Mouse (Mus musculus): ENCODE measurements around the gene Rcbtb1. TPM values are rescaled to one million over a fixed set of nuclear protein-coding genes. Genes with fewer than 3 reads are reported as not detected.
"Not testable (repeated sequence)": the region's sequence is repeated elsewhere in the genome, so short reads cannot be mapped to it uniquely, and the experiment has no call there.

Rcbtb1 gene
- polyA plus RNA-seq, 1 experiment from 2014 or later, result 79.1 TPM

GRCm38 (mm10) chr14:59250350-59250749 is 49.3 kb downstream of the Rcbtb1 start:
- H3K4me3 ChIP-seq (replicated peaks; ENCODE audit: low read length); H3K4me2 ChIP-seq (ENCODE audit: low read length); H3K9me3 ChIP-seq (ENCODE audit: control insufficient read depth, low read length); H3K4me1 ChIP-seq (replicated peaks; ENCODE audit: control insufficient read depth, insufficient read depth, low read length); ATAC-seq; H3K9ac ChIP-seq (replicated peaks; ENCODE audit: low read depth, low read length); H3K27me3 ChIP-seq (replicated peaks; ENCODE audit: control insufficient read depth, insufficient read depth, low read length); H3K36me3 ChIP-seq (ENCODE audit: control insufficient read depth, insufficient read depth); H3K27ac ChIP-seq (ENCODE audit: low read length): not testable (repeated sequence)
- WGBS, result 78% methylated on average over 5 of the region's 5 CpGs

GRCm38 (mm10) chr14:59255861-59256260 is 54.9 kb downstream of the Rcbtb1 start:
- H3K4me2 ChIP-seq (ENCODE audit: low read length); H3K9me3 ChIP-seq (ENCODE audit: control insufficient read depth, low read length); ATAC-seq; H3K36me3 ChIP-seq (ENCODE audit: control insufficient read depth, insufficient read depth); H3K4me1 ChIP-seq (replicated peaks; ENCODE audit: control insufficient read depth, insufficient read depth, low read length); H3K27ac ChIP-seq (ENCODE audit: low read length); H3K4me3 ChIP-seq (replicated peaks; ENCODE audit: low read length); H3K27me3 ChIP-seq (replicated peaks; ENCODE audit: control insufficient read depth, insufficient read depth, low read length); H3K9ac ChIP-seq (replicated peaks; ENCODE audit: low read depth, low read length): not testable (repeated sequence)
- 92% methylated on average over 1 of the region's 1 CpGs for WGBS

GRCm38 (mm10) chr14:59260056-59260455 is 59.0 kb downstream of the Rcbtb1 start, which contains the start of gene Gm6904:
Gene Gm6904, minus strand, starts transcription at chr14:59260216.
- no peak for ATAC-seq
- Histone ChIP-seq H3K36me3 (ENCODE audit: control insufficient read depth, insufficient read depth) (no peaks in the 10 kb centered on the region), H3K4me3 (replicated peaks; ENCODE audit: low read length) (no peak within 1 kb of the TSS), H3K9ac (replicated peaks; ENCODE audit: low read depth, low read length) (no peak within 1 kb of the TSS), H3K27ac (ENCODE audit: low read length) (no peak within 1 kb of the TSS), H3K4me1 (replicated peaks; ENCODE audit: control insufficient read depth, insufficient read depth, low read length) (no peaks in the 10 kb centered on the region), H3K27me3 (replicated peaks; ENCODE audit: control insufficient read depth, insufficient read depth, low read length) (no peaks in the 10 kb centered on the region), H3K4me2 (ENCODE audit: low read length) (no peak within 1 kb of the TSS), H3K9me3 (ENCODE audit: control insufficient read depth, low read length) (no peaks in the 10 kb centered on the region)
- 83% methylated on average over 3 of the region's 3 CpGs for WGBS

- not testable (repeated sequence) for H3K4me2 ChIP-seq (ENCODE audit: low read length); H3K4me3 ChIP-seq (replicated peaks; ENCODE audit: low read length); H3K9me3 ChIP-seq (ENCODE audit: control insufficient read depth, low read length); H3K4me1 ChIP-seq (replicated peaks; ENCODE audit: control insufficient read depth, insufficient read depth, low read length); ATAC-seq; H3K9ac ChIP-seq (replicated peaks; ENCODE audit: low read depth, low read length); H3K27ac ChIP-seq (ENCODE audit: low read length); H3K36me3 ChIP-seq (ENCODE audit: control insufficient read depth, insufficient read depth); H3K27me3 ChIP-seq (replicated peaks; ENCODE audit: control insufficient read depth, insufficient read depth, low read length)
- 85% methylated on average over 4 of the region's 4 CpGs for WGBS
Measured at GRCm38 (mm10) chr14:59274961-59275360, 74.0 kb downstream of the Rcbtb1 start.

Other genes starting within 250 kb of the Rcbtb1 start
- gene 1700129C05Rik, start 58.3 kb upstream of the Rcbtb1 start, polyA plus RNA-seq (2015; fragmentation: Nextera tagmentation; extraction: Ambion mirVana), result not detected in 2 replicates
- gene Gm5142, start 22.5 kb upstream of the Rcbtb1 start, polyA plus RNA-seq (2015; fragmentation: Nextera tagmentation; extraction: Ambion mirVana), result not detected in 2 replicates
- not detected in 2 replicates for gene Gm6904, start 59.0 kb downstream of the Rcbtb1 start, polyA plus RNA-seq (2015; fragmentation: Nextera tagmentation; extraction: Ambion mirVana)
- gene Phf11a, start 96.3 kb downstream of the Rcbtb1 start, polyA plus RNA-seq (2015; fragmentation: Nextera tagmentation; extraction: Ambion mirVana), result not detected in 2 replicates
- gene Phf11b, start 140.1 kb downstream of the Rcbtb1 start, polyA plus RNA-seq (2015; fragmentation: Nextera tagmentation; extraction: Ambion mirVana), result not detected in 2 replicates
- 0.16 and 0.19 TPM in 2 replicates for gene Phf11d, start 164.3 kb downstream of the Rcbtb1 start, polyA plus RNA-seq (2015; fragmentation: Nextera tagmentation; extraction: Ambion mirVana)
- 0.27 and 0.60 TPM in 2 replicates for gene Phf11c, start 194.2 kb downstream of the Rcbtb1 start, polyA plus RNA-seq (2015; fragmentation: Nextera tagmentation; extraction: Ambion mirVana)
- 7.1 and 9.6 TPM in 2 replicates for gene Setdb2, start 239.7 kb downstream of the Rcbtb1 start, polyA plus RNA-seq (2015; fragmentation: Nextera tagmentation; extraction: Ambion mirVana)
- gene Cab39l, start 239.8 kb downstream of the Rcbtb1 start, polyA plus RNA-seq (2015; fragmentation: Nextera tagmentation; extraction: Ambion mirVana), result 23.4 and 23.5 TPM in 2 replicates

All from forebrain, embryonic 16.5 days (tissue).